Mouse (Mus musculus): ENCODE results near the gene Cep112.

The Cep112 gene

GRCm38 (mm10) chr11:108900718-108901488, 475.9 kb downstream of the Cep112 start:
- DNase-seq (ENCODE audit: extremely low read depth, low read depth, low spot score): no peak

GRCm38 (mm10) chr11:108901670-108902069, 476.7 kb downstream of the Cep112 start:
- DNase-seq (ENCODE audit: extremely low read depth, low read depth, low spot score): no peak

GRCm38 (mm10) chr11:108902303-108902702, 477.3 kb downstream of the Cep112 start:
- no peak for DNase-seq (ENCODE audit: extremely low read depth, low read depth, low spot score)

GRCm38 (mm10) chr11:108906590-108907254, 481.7 kb downstream of the Cep112 start:
- DNase-seq (ENCODE audit: extremely low read depth, low read depth, low spot score): no peak

GRCm38 (mm10) chr11:108909396-108910195, 484.6 kb downstream of the Cep112 start:
- DNase-seq (ENCODE audit: extremely low read depth, low read depth, low spot score): no peak

All from fat pad, adult 2 months (tissue).